Mouse (Mus musculus) liver, embryonic 14.5 days (tissue): ENCODE measurements around the gene Nbeal2.

ENCODE experiments used
- CTCF ChIP-seq: IDR thresholded peaks from 2 replicates; pipeline ENCODE4 v1.5.1; 2016; ENCODE audit warnings: antibody characterized with exemption, low read depth, control low read depth
- EP300 ChIP-seq: IDR thresholded peaks from 2 replicates; pipeline ENCODE4 v1.6.1; 2016; ENCODE audit warnings: antibody characterized with exemption, low read depth

DNA sequence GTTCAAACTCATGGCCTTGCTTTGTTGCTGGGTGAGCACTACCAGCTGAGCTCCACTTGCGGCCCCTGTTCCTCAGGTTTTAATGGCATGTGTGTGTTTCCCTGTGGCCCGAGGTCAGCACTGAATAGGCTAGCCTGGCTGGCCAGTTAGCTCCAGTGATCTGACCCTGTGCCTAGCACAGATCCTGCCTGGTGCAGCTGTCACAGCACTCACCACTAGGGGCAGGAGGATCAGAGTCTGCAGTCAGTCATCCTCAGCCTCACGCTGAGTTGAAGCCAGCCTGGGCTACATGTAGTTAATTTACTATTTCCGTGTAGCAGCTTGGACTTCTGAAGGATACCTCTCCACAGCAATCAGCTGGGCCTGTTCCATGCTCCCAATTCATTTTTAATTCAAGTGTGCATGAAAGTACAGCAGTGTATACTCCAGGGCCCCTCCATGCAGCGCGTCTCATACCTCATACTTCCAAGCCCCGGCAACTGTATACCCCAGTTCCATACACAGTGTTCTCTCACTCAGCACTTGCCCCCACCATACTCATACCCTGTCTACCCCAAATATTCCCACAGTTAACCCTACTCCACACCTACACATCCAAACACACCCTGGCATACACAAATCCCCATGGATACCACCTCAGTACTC, 18.6 kb upstream of the Nbeal2 start:
- TF ChIP-seq CTCF (peak; percentile 93), EP300 (no peak)
